Mouse (Mus musculus) adrenal gland, adult 8-10 months (tissue): Measurements from ENCODE around the gene Hmgb1. TPM values are rescaled to one million over a fixed set of nuclear protein-coding genes. Genes with fewer than 3 reads are reported as not detected.

Experiments used
- DNase-seq: peaks from one replicate; pipeline ENCODE4 v3.0.0; 2022
- total RNA-seq, 4 experiments: library from RNA; stranded (reverse); gene quantifications; 2 replicates each; pipeline ENCODE4 v1.2.4; 2022

Hmgb1 gene
- 100 to 1,000 TPM; 138 to 162 (median 149) TPM for total RNA-seq

GRCm38 (mm10) chr5:149184104-149184843 is at the start of gene Hmgb1, which contains the start of gene Uspl1:
Gene Hmgb1 (minus strand): TSS chr5:149184489.
Gene Uspl1 (plus strand): TSS chr5:149184350.
- peak; percentile 98 for DNase-seq

- no peak for DNase-seq
These were observed 45.5 kb upstream of the Hmgb1 start for GRCm38 (mm10) chr5:149229619-149230339.

- DNase-seq, result peak; percentile 98
These were observed 44.7 kb upstream of the Hmgb1 start for GRCm38 (mm10) chr5:149228700-149229618.

- DNase-seq, result no peak
These were observed 40.4 kb upstream of the Hmgb1 start for GRCm38 (mm10) chr5:149224666-149225065.

- no peak for DNase-seq
These were observed 37.1 kb upstream of the Hmgb1 start for GRCm38 (mm10) chr5:149221355-149221754.

- no peak for DNase-seq
These were observed 35.2 kb upstream of the Hmgb1 start for GRCm38 (mm10) chr5:149219493-149219892.

GRCm38 (mm10) chr5:149217524-149218357 is 33.5 kb upstream of the Hmgb1 start:
- DNase-seq, result no peak

GRCm38 (mm10) chr5:149215540-149215939 is 31.3 kb upstream of the Hmgb1 start:
- no peak for DNase-seq

- DNase-seq, result no peak
These were observed 28.5 kb upstream of the Hmgb1 start for GRCm38 (mm10) chr5:149212806-149213205.

GRCm38 (mm10) chr5:149211041-149211440 is 26.8 kb upstream of the Hmgb1 start:
- no peak for DNase-seq

GRCm38 (mm10) chr5:149209328-149209727 is 25.0 kb upstream of the Hmgb1 start:
- DNase-seq, result no peak

GRCm38 (mm10) chr5:149208776-149209175 is 24.5 kb upstream of the Hmgb1 start:
- no peak for DNase-seq

GRCm38 (mm10) chr5:149207661-149208060 is 23.4 kb upstream of the Hmgb1 start:
- no peak for DNase-seq

- no peak for DNase-seq
These were observed 22.0 kb upstream of the Hmgb1 start for GRCm38 (mm10) chr5:149206286-149206685.

GRCm38 (mm10) chr5:149205265-149205664 is 21.0 kb upstream of the Hmgb1 start:
- DNase-seq, result no peak

GRCm38 (mm10) chr5:149204822-149205221 is 20.5 kb upstream of the Hmgb1 start:
- DNase-seq, result no peak

GRCm38 (mm10) chr5:149203796-149204375 is 19.6 kb upstream of the Hmgb1 start:
- DNase-seq, result no peak

GRCm38 (mm10) chr5:149202941-149203340 is 18.7 kb upstream of the Hmgb1 start:
- peak; percentile 48 for DNase-seq

GRCm38 (mm10) chr5:149198782-149199181 is 14.5 kb upstream of the Hmgb1 start:
- no peak for DNase-seq

- DNase-seq, result no peak
These were observed 12.3 kb upstream of the Hmgb1 start for GRCm38 (mm10) chr5:149196611-149197010.

GRCm38 (mm10) chr5:149190160-149190559 is 5.9 kb upstream of the Hmgb1 start:
- DNase-seq, result no peak
